Mouse (Mus musculus) thymus, postnatal 4 days (tissue): ENCODE measurements at regions not wholly inside any gene's neighbourhood (a gene's known extent, or its start where the extent isn't known, plus 50 kb on each side); places are given as distances from the start of the nearest gene placed in this dataset.
A peak's percentile ranks its signal among the peaks of the same experiment; 100 is the strongest.

Source experiments
- DNase-seq: peaks from one replicate; pipeline ENCODE4 v3.0.0; 2021

DNA sequence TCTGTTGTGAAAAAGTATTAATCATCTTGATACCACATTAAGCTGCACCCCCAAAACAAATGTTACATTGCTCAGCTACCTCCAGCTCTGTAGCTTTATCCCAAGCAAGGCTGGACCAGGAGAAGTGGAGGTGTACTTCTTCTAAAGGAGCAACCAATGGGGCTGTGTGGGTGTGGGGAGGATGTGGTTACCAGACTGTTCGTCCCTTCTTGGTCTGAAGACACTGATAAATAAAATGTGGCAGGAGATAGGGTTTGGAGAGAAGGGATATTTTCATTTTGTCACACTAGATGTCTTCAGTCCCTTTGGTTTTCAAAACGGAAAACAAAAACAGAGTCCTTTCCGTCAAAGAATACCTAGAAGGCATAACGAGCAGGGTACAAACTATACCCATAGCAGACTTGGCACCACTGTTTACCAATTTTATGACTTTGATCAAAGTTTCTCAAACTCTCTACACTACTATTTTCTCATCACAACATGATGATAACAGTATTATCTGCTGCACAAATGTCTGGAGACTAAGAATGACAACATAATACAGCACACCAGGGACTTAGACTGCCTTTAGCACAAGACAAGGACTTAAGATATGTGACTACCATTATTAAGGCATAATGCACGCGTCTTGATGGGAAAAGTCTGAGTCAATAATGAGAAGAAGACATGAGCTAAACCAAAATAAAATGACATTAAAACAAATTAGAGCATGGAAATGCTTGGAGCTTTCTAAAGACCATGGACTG is 253.4 kb upstream of the Rag2 start:
- DNase-seq = no peak

DNA sequence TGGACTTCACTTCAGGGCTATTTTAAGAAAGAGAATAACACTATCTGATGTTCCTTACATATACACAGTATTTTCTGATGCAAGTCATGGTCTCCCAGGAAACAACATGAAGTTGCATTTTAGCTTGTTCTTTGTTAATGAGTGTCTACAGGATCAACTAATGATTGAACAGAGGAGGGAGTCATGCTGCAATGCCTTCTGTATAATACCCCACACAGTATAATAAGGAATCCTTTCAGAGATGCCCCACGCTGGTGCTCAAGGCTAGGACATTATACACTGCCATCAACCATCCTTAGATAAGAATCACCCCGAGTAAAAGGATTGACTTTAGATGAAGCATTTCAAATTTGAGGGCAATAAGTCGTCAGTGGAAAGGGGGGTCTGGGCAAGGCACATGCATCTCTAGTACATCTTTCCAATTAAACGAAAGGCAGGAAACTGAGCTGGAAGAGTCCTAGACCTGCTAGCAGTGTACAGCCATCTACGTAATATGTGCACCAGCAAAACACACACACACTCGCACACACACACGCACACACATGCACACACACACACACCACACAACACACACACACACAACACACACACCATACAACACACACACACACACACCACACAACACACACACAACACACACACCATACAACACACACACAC is 252.6 kb upstream of the Rag2 start:
- no peak for DNase-seq

DNA sequence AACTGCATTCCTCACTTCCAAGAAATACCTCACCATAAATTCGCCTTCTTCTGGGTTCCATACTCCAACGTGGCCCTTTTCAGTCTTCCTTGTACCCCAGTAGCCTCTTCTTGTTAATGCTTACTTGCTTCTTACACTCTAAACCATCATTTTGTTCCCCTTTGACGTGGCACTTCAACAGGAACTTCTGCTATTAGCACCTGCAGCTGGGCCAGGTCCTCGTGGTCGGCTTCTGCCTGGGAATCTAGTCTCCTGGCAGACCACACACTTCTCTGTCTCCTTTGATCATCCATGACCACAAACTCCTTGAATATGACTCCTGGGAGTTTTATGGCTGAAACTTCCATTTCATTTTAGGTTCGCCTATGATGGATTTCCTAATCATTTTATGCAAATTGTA is 243.9 kb upstream of the Rag2 start:
- no peak for DNase-seq

- DNase-seq = no peak
These were observed 209.5 kb upstream of the Rag2 start for GRCm38 (mm10) chr2:101415002-101415401.

GRCm38 (mm10) chr2:101416702-101417101 is 207.8 kb upstream of the Rag2 start:
- DNase-seq = no peak

DNA sequence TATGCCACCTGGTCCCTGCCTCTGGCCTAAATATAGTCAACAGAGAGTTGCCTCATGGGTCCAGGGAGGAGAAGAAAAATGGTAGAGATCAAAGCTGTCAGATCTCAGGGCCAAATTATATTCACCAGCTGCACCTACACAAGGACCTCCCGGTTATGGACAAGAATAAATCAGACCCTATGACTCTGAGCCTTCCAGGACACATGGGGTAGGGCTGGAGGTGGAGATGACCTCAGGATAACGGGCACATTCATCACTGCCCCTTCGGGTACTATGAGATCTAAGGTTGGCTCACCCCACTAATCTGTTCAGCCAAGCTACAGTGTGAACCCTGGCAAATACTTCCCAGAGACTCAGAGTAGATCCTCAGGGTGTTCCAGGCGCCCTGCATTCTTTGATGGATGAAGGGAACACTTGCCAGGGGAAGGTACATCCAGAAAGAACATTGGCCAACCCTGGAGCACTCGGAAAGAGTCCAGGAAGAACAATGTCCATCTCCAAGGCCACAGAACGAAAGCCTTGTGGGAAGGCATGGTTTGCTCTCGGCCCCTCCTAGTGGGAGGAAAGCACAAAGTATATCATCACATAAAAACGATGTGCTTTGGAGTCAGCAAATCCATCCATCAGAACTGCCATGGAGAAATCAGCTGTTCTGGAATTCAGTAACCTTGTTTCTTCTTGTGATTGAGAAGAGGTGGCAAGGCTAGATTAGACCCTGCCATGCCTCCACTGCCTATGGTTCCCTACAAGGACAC is 191.2 kb upstream of the Rag2 start:
- no peak for DNase-seq

GRCm38 (mm10) chr2:101440231-101440630 is 184.3 kb upstream of the Rag2 start:
- no peak for DNase-seq

- no peak for DNase-seq
These were observed 183.4 kb upstream of the Rag2 start for GRCm38 (mm10) chr2:101441081-101441630.

DNA sequence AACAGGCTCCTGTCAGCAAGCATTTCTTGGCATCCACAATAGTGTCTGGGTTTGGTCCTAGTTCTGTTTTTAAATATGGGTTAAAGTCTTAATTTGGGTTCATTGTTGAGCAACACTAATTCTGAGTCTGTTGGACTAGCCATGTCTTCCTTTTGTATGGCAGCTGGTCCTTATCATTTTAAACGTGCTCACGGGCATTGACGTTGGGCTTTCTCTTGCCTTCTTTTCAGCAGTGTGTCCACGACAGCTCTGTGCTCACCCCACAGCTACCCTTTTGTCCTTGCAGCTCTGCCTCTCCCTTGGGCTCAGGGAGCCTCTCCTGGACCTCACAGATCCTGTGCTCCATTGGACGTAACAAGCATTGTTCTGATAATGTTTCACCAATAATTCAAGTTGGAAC is 168.9 kb upstream of the Rag2 start:
- DNase-seq = no peak

DNA sequence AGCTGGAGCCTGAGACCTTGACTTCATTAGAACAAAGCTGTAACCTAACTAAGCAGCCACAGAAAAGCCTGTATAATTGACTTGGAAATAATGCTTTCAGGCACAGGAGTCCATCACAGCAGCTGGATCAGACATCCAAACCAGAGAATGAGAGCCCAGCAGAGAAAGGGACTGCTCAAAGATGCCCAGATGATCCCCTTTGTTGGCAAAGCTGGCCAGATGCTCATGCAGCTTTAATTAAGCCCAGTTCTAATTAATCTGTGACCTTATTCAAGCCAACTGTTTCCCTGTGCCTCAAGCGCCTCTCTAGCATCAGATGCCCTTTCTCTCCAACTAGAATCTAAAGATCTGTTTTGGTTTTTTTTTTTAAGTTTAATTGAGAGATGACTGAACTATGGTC is 165.6 kb upstream of the Rag2 start:
- no peak for DNase-seq

DNA sequence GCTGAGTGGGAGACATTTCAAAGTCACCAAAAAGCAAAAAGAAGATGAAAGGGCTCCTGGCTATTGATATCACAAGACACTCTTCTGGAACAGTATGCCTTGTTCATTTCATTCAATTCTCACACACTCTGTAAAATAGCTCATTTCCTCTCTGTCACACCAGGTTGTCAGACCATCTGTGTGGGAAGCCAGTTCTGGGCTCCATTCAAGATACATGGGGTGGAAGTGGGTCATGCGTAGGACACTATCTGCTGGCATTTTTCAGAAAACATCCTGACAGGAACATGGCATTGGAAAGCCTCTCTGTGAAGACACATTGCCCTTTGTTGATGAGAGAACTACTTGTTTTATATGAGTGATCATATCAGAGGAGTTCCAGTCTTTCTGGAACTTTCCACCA is 162.1 kb upstream of the Rag2 start:
- DNase-seq = no peak

DNA sequence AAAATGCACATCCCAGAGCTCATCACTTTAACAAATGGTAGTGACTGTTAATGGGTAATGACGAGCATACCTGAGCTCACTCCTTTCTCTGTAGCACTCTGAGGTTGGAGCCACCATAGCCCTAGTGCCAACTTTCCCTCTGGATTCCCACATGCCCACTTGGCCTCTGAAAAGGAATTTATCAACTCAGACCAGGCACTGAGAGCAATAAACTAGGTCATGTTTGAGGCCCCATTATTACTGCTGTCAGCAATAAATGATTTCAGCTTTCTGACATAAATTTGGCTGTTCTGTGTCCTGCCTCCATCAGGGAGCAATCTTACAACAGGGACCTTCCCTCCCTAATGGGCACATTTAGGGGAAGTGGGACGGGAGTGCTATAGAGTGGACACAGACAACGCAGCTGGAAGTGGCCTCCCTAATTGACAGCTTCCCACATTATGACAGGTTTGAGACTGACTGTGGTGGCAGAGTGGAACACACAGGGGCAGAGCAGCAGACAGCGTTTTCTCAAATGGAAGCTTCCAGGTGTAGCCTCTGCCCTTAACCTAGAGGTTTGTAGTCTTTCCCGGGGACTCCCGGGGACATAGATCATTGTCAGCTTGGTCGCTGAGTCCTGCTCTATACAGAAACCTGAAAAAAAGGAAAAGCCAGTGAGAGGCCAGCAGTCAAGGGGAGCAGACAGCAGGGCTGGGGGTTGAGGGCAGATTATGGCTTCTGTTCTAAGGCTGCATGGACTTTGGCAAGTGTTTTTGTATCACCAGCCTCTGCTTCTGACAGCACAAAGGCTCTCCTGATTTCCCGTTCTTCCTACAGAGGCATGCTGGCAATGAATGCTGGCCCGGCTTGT is 160.0 kb upstream of the Rag2 start:
- no peak for DNase-seq

DNA sequence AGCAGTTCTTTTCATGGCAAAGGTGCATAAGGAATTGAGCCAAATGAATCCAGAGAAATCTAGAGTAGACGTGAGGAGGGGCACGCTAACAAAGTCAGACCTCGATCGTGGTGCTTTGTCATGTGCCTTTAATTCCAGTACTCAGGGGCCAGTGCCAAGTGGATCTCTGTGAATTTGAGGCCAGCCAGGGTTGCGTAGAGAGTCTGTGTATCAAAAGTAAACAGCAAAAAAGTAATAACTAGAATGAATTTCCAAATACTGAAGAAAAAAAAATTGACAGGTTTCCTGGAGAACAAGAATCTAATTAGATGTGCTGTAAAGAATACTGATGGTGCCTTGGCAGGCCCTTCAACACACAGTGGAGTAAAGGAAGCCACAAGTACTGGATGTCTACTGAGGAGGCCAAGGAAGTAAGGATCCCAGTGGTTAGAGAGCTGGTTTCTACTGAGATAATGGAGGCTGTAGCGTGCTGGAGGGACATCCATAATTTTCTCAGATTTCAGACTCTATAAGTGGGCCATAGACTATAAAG is 153.9 kb upstream of the Rag2 start:
- DNase-seq = no peak

DNA sequence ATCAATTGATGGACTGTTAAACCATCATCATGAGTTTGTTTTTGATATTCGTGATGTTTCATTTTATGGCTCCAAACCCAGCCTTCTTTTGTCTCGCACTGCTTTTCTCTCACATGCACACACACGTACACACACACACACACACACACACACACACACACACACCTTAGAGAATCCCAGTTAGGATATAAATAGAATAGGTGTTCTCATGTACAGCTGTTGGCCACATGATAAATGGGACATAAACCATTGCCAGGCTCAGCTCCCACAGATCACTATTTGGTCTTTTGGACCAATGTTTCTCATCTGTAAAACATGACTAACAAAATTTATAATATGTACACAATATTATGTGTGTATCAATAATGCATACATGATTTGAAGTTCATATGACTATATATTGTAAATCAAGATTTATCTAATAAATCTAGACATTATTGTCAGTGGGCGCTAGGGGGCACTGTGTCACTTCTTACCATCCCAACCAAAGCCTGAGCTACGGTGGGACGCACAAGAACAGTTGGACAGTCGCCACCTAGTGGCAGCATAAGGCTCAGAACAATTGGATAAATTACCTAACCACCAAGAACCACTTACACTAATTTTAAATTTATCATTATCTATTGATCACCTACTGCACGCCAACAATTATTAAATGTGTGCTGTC is 151.9 kb upstream of the Rag2 start:
- peak; percentile 96 for DNase-seq

- no peak for DNase-seq
These were observed 151.4 kb upstream of the Rag2 start for GRCm38 (mm10) chr2:101473116-101473485.

GRCm38 (mm10) chr2:101476862-101477261 is 147.7 kb upstream of the Rag2 start:
- DNase-seq = no peak

DNA sequence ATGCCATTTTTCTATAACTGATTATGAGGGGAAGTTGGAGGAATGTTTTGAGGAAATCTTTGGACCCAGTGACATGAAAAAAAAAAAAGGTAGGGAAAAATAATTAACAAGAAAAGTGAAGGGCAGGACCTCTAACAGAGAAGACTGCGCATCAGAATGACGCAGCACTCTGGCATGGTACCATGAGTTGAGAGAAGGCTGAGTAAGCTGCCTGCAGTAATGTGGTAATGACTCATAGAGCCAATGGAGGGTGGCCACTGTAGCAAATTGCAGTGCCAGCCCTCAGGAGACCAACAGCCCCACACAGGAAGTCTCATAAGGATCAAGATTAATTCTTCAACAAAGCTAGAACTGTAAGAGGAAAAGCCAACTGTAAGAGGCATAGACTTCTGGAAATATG is 134.3 kb upstream of the Rag2 start:
- no peak for DNase-seq

DNA sequence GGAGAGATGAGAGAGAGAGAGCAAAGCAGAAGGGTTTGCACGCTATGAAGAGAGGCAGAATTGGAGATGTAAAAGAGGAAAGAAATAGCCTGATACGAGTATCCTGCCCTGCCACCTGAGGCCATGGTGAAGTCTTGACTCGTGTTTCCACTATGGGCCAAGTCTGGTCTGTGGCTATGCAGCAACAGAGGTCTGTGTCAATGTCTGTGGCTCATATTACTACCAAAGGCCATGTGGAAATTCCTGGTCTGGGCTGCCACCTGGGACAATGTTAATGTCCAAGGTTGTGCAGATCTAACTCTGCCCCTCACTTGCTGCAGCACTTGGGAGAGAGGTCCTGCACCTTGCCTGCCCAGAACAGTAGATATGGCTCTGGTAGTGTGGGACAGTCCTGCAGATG is 132.8 kb upstream of the Rag2 start:
- no peak for DNase-seq

DNA sequence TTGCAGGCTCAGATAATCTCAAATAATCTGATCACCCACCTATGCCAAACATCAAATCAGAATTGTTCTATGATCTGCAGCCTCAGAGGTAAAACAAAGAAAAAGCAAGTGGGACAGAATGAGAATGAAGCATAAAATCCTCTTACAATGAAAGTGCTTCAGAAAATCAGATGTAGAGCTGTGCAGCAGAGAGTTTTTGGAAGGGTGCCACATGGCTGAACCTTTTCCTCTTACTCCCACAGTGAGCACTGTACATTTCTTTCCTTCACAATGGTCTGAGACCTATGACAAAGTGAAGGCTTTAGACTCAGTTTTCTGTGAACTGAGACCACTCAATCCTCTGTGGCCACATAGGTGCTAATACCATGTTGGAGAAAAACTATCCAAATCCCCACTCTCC is 116.4 kb upstream of the Rag2 start:
- no peak for DNase-seq
